Mouse (Mus musculus): ENCODE measurements around the gene Acads.
A peak's percentile ranks its signal among the peaks of the same experiment; 100 is the strongest.
"Not testable (repeated sequence)": the region's sequence is repeated elsewhere in the genome, so short reads cannot be mapped to it uniquely, and the experiment has no call there.

Acads gene

GRCm38 (mm10) chr5:115118961-115119570, at the start of gene Acads:
Acads (minus strand) TSS chr5:115119346.
- peak; percentile 30 for DNase-seq

GRCm38 (mm10) chr5:115167396-115167795, 48.2 kb upstream of the Acads start:
- DNase-seq = no peak

GRCm38 (mm10) chr5:115166815-115167194, 47.7 kb upstream of the Acads start:
- DNase-seq = no peak

DNA sequence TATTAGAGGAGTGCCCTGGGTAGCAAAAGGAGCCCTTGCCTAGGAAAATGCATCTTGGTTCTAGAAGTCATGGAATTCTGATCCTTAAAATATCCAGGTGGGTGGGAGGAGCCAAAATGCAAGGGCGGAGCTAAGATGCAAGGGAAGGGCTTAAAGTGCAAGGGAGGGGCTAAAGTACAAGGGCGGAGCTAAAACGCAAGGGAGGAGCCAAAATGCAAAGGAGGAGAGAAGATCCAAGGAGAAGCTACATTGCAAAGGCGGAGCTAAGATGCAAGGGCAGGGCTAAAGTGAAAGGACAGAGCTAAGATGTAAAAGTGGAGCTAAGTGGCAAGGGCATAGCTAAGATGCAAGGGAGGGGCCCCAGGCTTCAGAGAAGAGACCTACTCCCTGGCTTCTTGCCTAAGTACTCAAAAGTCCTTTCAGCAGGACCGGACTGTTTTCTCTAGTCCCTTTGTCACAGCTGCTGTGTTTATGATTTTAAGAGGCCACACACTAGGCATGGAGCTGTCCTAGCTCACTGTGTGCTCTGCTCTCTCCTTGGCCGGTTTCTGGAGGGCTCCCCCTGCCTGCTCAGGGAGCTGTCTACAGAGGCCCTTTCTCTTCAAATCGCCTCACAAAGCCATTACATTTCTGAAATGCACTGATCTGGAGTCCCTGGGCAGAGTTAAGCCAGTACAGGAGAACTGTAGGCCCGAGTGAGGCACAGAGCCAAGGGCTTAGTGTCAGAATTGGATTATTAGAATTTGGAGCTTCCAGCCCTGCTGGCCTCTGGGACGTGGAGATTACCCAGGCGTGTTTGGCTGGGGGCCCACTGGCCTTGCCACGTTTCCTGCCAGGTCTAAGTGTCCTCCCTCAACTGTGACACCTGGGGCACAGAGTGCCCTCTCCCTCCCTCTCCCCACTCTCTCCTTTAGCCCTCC, 47.0 kb upstream of the Acads start:
- no peak for DNase-seq

DNA sequence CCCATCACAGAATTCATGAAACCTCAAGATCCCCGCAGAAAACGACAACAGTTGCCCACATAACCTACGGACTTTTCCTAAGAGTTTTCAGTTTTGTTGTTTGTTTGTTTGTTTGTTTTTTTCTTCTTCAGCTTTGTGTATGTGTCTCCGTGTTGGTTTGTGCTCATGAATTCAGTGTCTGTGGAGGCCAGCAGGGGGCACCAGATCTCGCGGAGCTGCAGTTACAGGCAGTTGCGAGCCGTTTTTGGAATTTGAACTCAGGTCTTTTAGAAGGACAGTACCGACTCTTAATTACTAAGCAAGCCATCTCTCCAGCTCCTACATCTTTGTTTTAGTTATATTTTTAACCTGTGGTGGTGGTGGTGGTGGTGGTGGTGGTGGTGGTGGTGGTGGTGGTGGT, 46.2 kb upstream of the Acads start:
- DNase-seq = peak; percentile 55

- DNase-seq = not testable (repeated sequence)
Measured at GRCm38 (mm10) chr5:115164446-115164845, 45.3 kb upstream of the Acads start.

GRCm38 (mm10) chr5:115163563-115163962, 44.4 kb upstream of the Acads start:
- DNase-seq = peak; percentile 68

GRCm38 (mm10) chr5:115161940-115162279, 42.8 kb upstream of the Acads start:
- not testable (repeated sequence) for DNase-seq

DNA sequence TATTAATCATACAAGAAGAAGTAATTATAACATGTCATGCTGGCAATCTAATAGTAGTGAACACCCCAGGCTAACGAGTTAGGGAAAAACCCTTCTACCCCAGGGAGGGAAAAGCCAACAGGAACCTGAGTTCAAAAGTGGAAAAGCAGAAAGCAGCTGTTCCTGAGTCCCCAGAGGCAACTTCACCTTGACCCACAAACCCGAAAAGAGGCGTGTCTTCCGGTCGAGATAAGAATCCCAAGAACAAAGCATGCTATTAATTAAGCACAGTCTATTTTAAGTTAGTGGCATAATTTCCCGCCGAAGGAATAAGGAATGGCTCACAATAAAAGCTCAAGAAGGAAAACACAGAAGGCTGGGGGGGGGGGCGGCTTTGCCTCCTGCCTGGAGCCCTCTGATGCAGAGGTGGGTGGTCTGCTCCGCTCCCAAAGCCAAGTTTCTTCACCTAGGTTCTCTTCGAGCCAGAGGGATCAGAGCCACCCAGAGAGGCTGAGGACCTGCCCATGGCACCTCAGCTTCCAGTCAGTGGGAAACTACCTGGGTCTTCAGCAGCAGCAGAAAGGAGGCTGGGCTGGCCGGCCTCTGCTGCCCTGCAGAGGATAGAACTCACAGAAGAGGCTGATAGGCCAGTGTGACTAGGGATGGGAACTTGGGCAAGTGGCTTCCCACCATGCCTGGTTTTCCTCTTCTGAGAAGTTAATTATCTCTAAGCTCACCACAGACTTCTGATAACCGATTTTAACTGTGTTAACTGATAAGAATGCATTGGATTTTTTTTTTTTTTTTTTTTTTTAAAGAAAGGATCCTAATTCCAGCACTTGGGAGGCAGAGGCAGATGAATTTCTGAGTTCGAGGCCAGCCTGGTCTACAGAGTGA, 42.2 kb upstream of the Acads start:
- no peak for DNase-seq

DNA sequence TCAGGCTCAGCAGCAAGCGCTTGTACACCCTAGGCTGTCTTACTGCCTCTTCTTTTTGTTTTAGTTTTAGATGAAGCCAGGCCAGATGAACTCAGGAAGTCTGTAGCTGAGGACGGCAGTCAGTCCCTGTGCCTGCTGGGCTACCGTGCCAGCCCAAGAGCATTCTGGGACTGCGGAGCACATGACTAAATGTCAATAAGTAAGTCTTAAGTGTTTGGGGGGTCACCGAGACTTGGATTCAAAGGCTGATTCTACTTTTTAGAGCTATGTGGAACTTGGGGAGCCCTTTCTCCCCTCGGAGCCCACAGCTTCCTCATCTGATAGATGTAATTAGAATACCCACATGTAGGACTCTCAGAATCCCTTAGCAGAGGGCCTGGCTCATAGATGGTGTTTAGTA, 41.5 kb upstream of the Acads start:
- no peak for DNase-seq

- DNase-seq = no peak
Measured at GRCm38 (mm10) chr5:115159165-115159564, 40.0 kb upstream of the Acads start.

DNA sequence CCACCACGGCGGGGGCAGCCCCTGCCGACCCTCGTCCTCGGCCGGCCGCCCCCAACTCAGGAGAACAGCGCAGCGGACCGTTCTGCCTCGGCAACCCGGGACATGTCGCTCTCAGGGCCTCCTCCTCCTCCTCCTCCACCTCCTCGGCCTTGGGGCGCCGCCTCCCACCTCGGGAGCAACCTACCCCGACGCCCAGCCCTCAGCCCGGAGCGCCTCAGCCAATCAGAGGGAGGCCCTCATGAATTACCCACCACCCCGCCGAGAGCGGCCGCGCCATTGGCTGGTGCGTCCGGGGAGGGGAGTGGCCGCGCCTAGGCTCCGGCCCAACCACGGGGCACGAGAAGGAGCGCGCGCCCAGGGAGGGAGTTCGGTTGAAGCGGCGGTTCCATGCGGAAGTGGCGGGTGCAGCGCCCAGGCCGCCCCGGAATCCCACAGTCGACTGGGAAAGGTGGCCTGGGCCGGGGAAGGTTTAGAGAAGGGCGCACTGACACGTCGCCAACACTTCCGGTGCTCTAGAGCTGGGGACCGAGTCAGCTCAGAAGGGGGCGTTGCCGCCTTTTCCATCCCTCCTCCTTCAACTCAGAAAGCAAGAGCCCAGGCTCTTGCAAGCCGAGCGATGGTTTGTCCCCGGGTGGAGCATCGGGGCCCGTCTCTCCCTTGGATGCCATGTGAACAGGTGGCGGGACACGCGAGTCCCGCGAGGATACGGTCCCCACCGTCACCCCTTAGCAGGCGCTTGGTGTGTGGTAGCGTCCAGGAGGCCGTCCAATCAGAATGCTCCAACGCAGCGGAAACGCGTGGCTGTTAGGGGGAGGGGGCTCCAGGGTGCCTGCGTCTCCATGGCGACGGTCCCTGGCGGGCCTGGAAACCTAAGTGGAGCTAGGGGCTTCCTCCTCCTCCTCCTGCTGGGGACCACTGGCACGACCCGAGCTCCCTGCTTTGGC, 39.2 kb upstream of the Acads start, which contains the start of gene Mlec:
TSS of gene Mlec (minus strand) at position 140 of the 944 bp plus-strand sequence.
- peak; percentile 97 for DNase-seq

DNA sequence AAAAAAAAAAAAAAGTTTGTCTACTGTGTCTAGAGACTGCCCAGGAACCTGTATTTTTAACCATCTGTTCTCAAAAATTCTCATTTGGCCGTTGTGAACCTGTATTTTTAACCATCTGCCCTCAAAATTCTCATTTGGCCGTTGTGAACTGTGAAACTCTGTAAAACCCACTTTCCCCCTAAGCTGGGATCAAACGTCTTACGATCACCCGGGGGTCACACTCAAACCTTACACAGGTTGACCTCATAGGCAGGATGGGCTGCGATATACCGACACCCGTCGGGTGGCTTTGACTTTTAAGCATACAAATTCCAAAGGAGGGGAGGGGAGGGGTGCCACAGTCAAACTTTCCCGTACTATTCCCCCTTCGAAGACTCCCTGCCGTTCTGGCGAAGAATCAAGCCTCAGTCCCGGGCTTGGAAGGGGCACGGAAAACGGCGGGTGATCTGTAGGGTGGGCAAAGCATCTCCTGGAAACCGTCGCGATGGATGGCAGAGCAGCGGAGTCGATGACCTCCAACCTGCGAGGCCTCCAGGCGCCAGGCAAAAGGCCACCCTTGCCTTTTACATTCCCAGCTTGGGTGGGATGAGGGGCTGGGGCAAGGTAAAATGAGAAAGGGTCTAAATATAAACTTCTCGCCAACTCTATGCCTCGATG, 37.9 kb upstream of the Acads start:
- DNase-seq = no peak

- DNase-seq = no peak
Measured at GRCm38 (mm10) chr5:115156401-115156800, 37.3 kb upstream of the Acads start.

DNA sequence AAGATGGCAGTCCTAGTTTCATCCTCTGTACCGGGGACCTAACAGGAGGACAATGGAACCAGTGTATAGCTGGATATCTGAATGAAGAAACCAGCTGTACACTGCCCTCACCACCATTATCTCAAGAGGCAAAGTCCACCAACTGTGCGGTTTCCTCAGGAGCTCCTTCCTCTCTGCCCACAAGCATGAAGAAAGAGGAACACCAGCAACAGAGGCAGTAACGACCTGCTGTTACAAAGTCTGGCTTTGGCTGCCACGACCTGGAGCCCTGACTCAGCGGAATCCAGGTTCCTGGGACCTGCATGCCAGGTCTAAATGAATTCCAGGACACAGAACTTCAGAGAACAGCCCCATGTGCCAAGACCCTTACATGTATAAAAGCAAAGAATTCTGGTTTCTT, 36.7 kb upstream of the Acads start:
- DNase-seq = no peak

- no peak for DNase-seq
Measured at GRCm38 (mm10) chr5:115155156-115155631, 36.0 kb upstream of the Acads start.

DNA sequence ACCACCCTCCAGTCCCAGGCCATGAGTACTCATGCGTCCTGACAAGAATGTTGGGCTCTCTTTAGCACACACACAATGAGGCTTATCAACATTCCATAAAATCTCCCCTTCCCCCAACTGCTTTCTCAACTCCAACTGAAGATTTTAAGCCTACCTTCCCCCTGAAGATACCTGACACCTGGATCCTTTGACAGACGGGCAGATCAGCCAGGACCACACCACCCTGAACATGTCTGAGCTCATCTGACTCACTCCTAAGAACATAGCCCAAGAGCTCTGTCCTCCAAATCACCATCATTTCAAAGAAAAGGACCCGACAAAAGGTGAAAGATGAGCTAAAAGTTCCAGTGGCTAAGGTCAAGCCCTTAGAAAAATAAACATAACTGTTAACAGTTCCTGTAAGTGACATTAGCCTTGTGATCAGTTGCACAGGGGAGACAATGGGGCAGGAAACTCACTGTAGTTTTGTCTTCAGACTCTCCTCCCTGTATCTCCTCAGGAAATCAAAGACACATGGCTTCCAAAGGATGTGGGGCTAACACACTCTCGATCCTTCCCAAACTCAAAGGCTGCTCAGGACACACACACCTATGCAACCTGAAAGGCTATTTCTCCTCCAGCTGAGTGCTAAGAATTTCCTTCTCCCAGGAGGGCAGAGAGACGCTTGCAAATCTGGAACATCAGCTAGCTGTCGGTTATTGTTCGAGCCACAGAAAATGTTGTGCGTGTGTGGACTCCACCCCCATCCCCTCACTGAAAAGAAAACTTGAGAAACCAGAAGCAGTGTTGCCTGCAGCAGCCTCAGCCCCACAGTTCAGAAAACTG, 33.2 kb upstream of the Acads start:
- DNase-seq = no peak

DNA sequence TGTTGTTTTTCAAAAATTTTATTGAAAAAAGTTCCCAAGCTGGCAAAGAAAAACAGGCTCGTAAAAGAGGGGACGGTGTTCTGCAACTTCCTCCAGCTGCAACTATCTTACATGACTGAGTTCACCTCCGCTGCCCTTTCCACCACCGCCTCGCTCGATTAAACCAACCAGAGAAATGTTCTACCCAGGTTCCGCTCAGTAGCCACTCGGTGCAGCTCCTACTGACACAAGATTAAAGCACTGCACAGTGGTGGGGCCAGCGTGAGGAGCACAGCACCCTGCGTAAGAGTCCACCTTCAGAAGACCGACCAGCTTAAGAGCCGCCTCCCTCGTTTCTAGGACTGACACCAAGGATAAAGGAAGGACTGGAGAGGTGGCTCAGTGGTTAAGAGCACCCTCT, 32.3 kb upstream of the Acads start:
- DNase-seq = no peak

- DNase-seq = no peak
Measured at GRCm38 (mm10) chr5:115150991-115151390, 31.8 kb upstream of the Acads start.

GRCm38 (mm10) chr5:115149675-115150459, 30.7 kb upstream of the Acads start:
- no peak for DNase-seq

Measured in right cerebral cortex, postnatal 4 days (tissue).